Mouse (Mus musculus) megakaryocyte, embryonic 14.5 days (primary cell): Measurements from ENCODE around the gene Prcc.

Experiments
- FLI1 ChIP-seq: IDR thresholded peaks from 2 replicates; pipeline ENCODE4 v1.6.1; 2012; ENCODE audit warnings: low read length, inconsistent platforms, mixed read lengths
- GATA1 ChIP-seq: IDR thresholded peaks from 3 replicates; pipeline ENCODE4 v1.6.1; 2012; ENCODE audit warnings: mixed read lengths, low read length, inconsistent platforms, borderline replicate concordance

- no peak for TF ChIP-seq FLI1
- TF ChIP-seq GATA1, result no peak
Measured at GRCm38 (mm10) chr3:87913491-87913890, 28.1 kb upstream of the Prcc start.
